In genomic region chr4:129385685-129386084, GRCm38 (mm10) we compare ENCODE assay signal across 23 mouse cellular contexts. TPM values are rescaled to one million over a fixed set of nuclear protein-coding genes. Genes with fewer than 3 reads are reported as not detected.
DNase-seq lines count a peak whose midpoint lies in the region; ATAC-seq and TF ChIP-seq lines count a peak whose summit lies in the region.
"Had no signal": no experiment of that assay in that cellular context is flagged by ENCODE, and none has a peak within 500 bp of the region (broad histone marks: within the 10 kb centered on the region; RNA-seq: fewer than 3 reads in every experiment).

No protein-coding gene starts in this region.

- 84% methylated on average over 11 of the region's 11 CpGs for WGBS in heart, embryonic 11.5 days (ENCODE audit: insufficient replicate concordance)
- WGBS in liver, embryonic 12.5 days (ENCODE audit: insufficient replicate concordance), result 78% methylated on average over 11 of the region's 11 CpGs
- 80% methylated on average over 11 of the region's 11 CpGs for WGBS in thymus, adult 2 months
- WGBS in forebrain, embryonic 12.5 days, result 92% methylated on average over 11 of the region's 11 CpGs

- no peaks in the 10 kb centered on the region for H3K27me3 ChIP-seq in heart, embryonic 11.5 days (ENCODE audit: control insufficient read depth, insufficient read depth, low read length)
- H3K27me3 ChIP-seq in E14TG2a.4 (ENCODE audit: insufficient read depth, low read length), result no peaks in the 10 kb centered on the region
- no peaks in the 10 kb centered on the region for H3K27me3 ChIP-seq in liver, embryonic 12.5 days (replicated peaks)
- H3K27me3 ChIP-seq in thymus, adult 2 months (ENCODE audit: control insufficient read depth, insufficient read depth, low read length), result no peaks in the 10 kb centered on the region
- H3K27me3 ChIP-seq in forebrain, embryonic 12.5 days, result peaks cover 3% of the 10 kb centered on the region; the same call in 1 of the 2 replicates
- H3K27me3 ChIP-seq: megakaryocyte, embryonic 14.5 days; midbrain, embryonic 15.5 days; neural tube, embryonic 15.5 days had no signal

- H3K36me3 ChIP-seq in heart, embryonic 11.5 days (ENCODE audit: control insufficient read depth, insufficient read depth, low read length), result no peaks in the 10 kb centered on the region
- no peaks in the 10 kb centered on the region for H3K36me3 ChIP-seq in E14TG2a.4 (ENCODE audit: insufficient read depth, low read length)
- no peaks in the 10 kb centered on the region for H3K36me3 ChIP-seq in liver, embryonic 12.5 days
- no peaks in the 10 kb centered on the region for H3K36me3 ChIP-seq in thymus, adult 2 months (ENCODE audit: control insufficient read depth, insufficient read depth, low read length)
- H3K36me3 ChIP-seq in forebrain, embryonic 12.5 days (replicated peaks), result no peaks in the 10 kb centered on the region
- H3K36me3 ChIP-seq: forebrain, embryonic 10.5 days; midbrain, embryonic 15.5 days; neural tube, embryonic 15.5 days had no signal

- H3K4me1 ChIP-seq in heart, embryonic 11.5 days (ENCODE audit: control insufficient read depth, insufficient read depth, low read length), result no peaks in the 10 kb centered on the region
- peaks cover 81% of the 10 kb centered on the region for H3K4me1 ChIP-seq in E14TG2a.4 (replicated peaks; ENCODE audit: low read depth, low read length)
- peaks cover 36% of the 10 kb centered on the region for H3K4me1 ChIP-seq in liver, embryonic 12.5 days
- no peaks in the 10 kb centered on the region for H3K4me1 ChIP-seq in thymus, adult 2 months (replicated peaks; ENCODE audit: control insufficient read depth, insufficient read depth, low read length)
- H3K4me1 ChIP-seq in forebrain, embryonic 12.5 days, result 0 out of 2 replicates have a peak, but pooled peaks cover 8% of the 10 kb centered on the region
- H3K4me1 ChIP-seq: midbrain, embryonic 15.5 days; neural tube, embryonic 15.5 days had no signal

- no peak overlapping the region for H3K4me2 ChIP-seq in heart, embryonic 11.5 days
- H3K4me2 ChIP-seq in liver, embryonic 12.5 days, result no peak overlapping the region
- H3K4me2 ChIP-seq in forebrain, embryonic 12.5 days, result no peak overlapping the region
- H3K4me2 ChIP-seq: midbrain, embryonic 15.5 days; neural tube, embryonic 15.5 days had no signal

- H3K4me3 ChIP-seq in heart, embryonic 11.5 days (ENCODE audit: low read depth, low read length), result no peak overlapping the region
- H3K4me3 ChIP-seq in E14TG2a.4 (replicated peaks; ENCODE audit: low read length), result 0 out of 2 replicates have a peak overlapping the region, but pooled peaks have one; percentile 4
- H3K4me3 ChIP-seq in liver, embryonic 12.5 days, result no peak overlapping the region
- no peak overlapping the region for H3K4me3 ChIP-seq in thymus, adult 2 months (ENCODE audit: control insufficient read depth, insufficient read depth, low read length)
- H3K4me3 ChIP-seq in forebrain, embryonic 12.5 days (replicated peaks), result no peak overlapping the region
- H3K4me3 ChIP-seq: forebrain, embryonic 10.5 days; layer of hippocampus, adult 2 months; megakaryocyte, embryonic 14.5 days; midbrain, embryonic 15.5 days; neural tube, embryonic 15.5 days had no signal

- no peak overlapping the region for H3K9ac ChIP-seq in heart, embryonic 11.5 days (ENCODE audit: low read depth, low read length)
- no peak overlapping the region for H3K9ac ChIP-seq in liver, embryonic 12.5 days
- no peak overlapping the region for H3K9ac ChIP-seq in forebrain, embryonic 12.5 days
- H3K9ac ChIP-seq: midbrain, embryonic 15.5 days; neural tube, embryonic 15.5 days had no signal

- TF ChIP-seq POLR2A in thymus, adult 2 months (IDR thresholded peaks at IDR 0.05; ENCODE audit: control insufficient read depth, extremely low read depth, insufficient read depth, low read length, poor library complexity), result no peak

- H3K9me3 ChIP-seq in heart, embryonic 11.5 days (replicated peaks; ENCODE audit: control insufficient read depth, low read length), result no peaks in the 10 kb centered on the region
- H3K9me3 ChIP-seq in E14TG2a.4 (ENCODE audit: low read length), result no peaks in the 10 kb centered on the region
- H3K9me3 ChIP-seq in liver, embryonic 12.5 days (replicated peaks), result no peaks in the 10 kb centered on the region
- H3K9me3 ChIP-seq in forebrain, embryonic 12.5 days, result no peaks in the 10 kb centered on the region
- H3K9me3 ChIP-seq: forebrain, embryonic 10.5 days; megakaryocyte, embryonic 14.5 days; midbrain, embryonic 15.5 days; neural tube, embryonic 15.5 days had no signal

- ATAC-seq in heart, embryonic 11.5 days (replicated peaks; ENCODE audit: insufficient number of reproducible peaks, low FRiP score, low TSS enrichment), result no peak
- ATAC-seq in liver, embryonic 12.5 days, result no peak
- ATAC-seq in megakaryocyte, adult 5-6 weeks (ENCODE audit: poor library complexity, severe bottlenecking), result 0 out of 2 replicates have a peak, but pooled peaks have one; percentile 7
- no peak for ATAC-seq in forebrain, embryonic 12.5 days (ENCODE audit: low FRiP score)
- ATAC-seq: hindbrain, embryonic 16.5 days; midbrain, embryonic 15.5 days had no signal

- H3K27ac ChIP-seq in heart, embryonic 11.5 days (ENCODE audit: low read depth, low read length), result no peak overlapping the region
- H3K27ac ChIP-seq in liver, embryonic 12.5 days, result peak overlapping the region; percentile 73
- H3K27ac ChIP-seq in thymus, adult 2 months (ENCODE audit: control insufficient read depth, insufficient read depth, low read length), result no peak overlapping the region
- no peak overlapping the region for H3K27ac ChIP-seq in forebrain, embryonic 12.5 days
- H3K27ac ChIP-seq: forebrain, embryonic 10.5 days; kidney, postnatal 0 days; layer of hippocampus, adult 2 months; midbrain, embryonic 15.5 days; neural tube, embryonic 15.5 days had no signal

- TF ChIP-seq CTCF in E14TG2a.4 (conservative IDR thresholded peaks at IDR 0.05; ENCODE audit: low read length), result no peak
- TF ChIP-seq CTCF in thymus, adult 2 months (IDR thresholded peaks at IDR 0.05; ENCODE audit: borderline replicate concordance, control insufficient read depth, extremely low read depth, insufficient read depth, low read length, poor library complexity), result no peak

- DNase-seq in heart, adult 11 months, result peak; percentile 91
- no peak for DNase-seq in thymus, adult 2 months
- DNase-seq in kidney, postnatal 10 days, result no peak
- DNase-seq: adrenal gland, postnatal 25 days; cerebellum, adult 18-20 months; cerebellum, postnatal 36 days; gastrocnemius, postnatal 10 days; layer of hippocampus, postnatal 36 days; right cerebral cortex, postnatal 14 days had no signal

RNA-seq across cellular contexts. Expression of gene Zbtb8a, which starts 7.8 kb away (rescaled TPM):
- polyA plus RNA-seq in heart, embryonic 11.5 days (2014; fragmentation: Nextera tagmentation; extraction: Ambion mirVana), result 7.7 and 7.9 TPM in 2 replicates
- 3.1 TPM in 2 replicates for polyA plus RNA-seq in liver, embryonic 12.5 days (2016; fragmentation: Nextera tagmentation; extraction: Ambion mirVana)
- total RNA-seq in megakaryocyte, adult 5-6 weeks (2015), result 3.0 and 3.3 TPM in 2 replicates
- total RNA-seq in megakaryocyte, adult 5-6 weeks (2017), result 9.3 and 9.4 TPM in 2 replicates
- 3.3 and 3.6 TPM in 2 replicates for polyA plus RNA-seq in thymus, adult 2 months (2012; rRNA removed)
- 10.6 and 10.9 TPM in 2 replicates for polyA plus RNA-seq in forebrain, embryonic 12.5 days (2016; fragmentation: Nextera tagmentation; extraction: Ambion mirVana)

RNA-seq across cellular contexts. Expression of gene Zbtb8os, which starts 50.2 kb away (rescaled TPM):
- polyA plus RNA-seq in heart, embryonic 11.5 days (2014; fragmentation: Nextera tagmentation; extraction: Ambion mirVana), result 54.4 and 56.5 TPM in 2 replicates
- 31.1 and 38.9 TPM in 2 replicates for polyA plus RNA-seq in liver, embryonic 12.5 days (2016; fragmentation: Nextera tagmentation; extraction: Ambion mirVana)
- total RNA-seq in megakaryocyte, adult 5-6 weeks (2015), result 60.9 and 69.8 TPM in 2 replicates
- 79.7 and 84.8 TPM in 2 replicates for total RNA-seq in megakaryocyte, adult 5-6 weeks (2017)
- polyA plus RNA-seq in thymus, adult 2 months (2012; rRNA removed), result 14.3 and 14.4 TPM in 2 replicates
- 35.2 and 36.2 TPM in 2 replicates for polyA plus RNA-seq in forebrain, embryonic 12.5 days (2016; fragmentation: Nextera tagmentation; extraction: Ambion mirVana)

RNA-seq across cellular contexts. Expression of gene Rbbp4, which starts 50.5 kb away (rescaled TPM):
- polyA plus RNA-seq in heart, embryonic 11.5 days (2014; fragmentation: Nextera tagmentation; extraction: Ambion mirVana), result 319 and 337 TPM in 2 replicates
- polyA plus RNA-seq in liver, embryonic 12.5 days (2016; fragmentation: Nextera tagmentation; extraction: Ambion mirVana), result 292 and 306 TPM in 2 replicates
- total RNA-seq in megakaryocyte, adult 5-6 weeks (2015), result 174 and 182 TPM in 2 replicates
- total RNA-seq in megakaryocyte, adult 5-6 weeks (2017), result 86.5 and 88.9 TPM in 2 replicates
- 55.5 and 61.0 TPM in 2 replicates for polyA plus RNA-seq in thymus, adult 2 months (2012; rRNA removed)
- polyA plus RNA-seq in forebrain, embryonic 12.5 days (2016; fragmentation: Nextera tagmentation; extraction: Ambion mirVana), result 525 and 575 TPM in 2 replicates

RNA-seq across cellular contexts. Expression of gene Zbtb8b, which starts 55.0 kb away (rescaled TPM):
- 5.5 and 5.8 TPM in 2 replicates for polyA plus RNA-seq in heart, embryonic 11.5 days (2014; fragmentation: Nextera tagmentation; extraction: Ambion mirVana)
- 1.3 and 1.5 TPM in 2 replicates for polyA plus RNA-seq in liver, embryonic 12.5 days (2016; fragmentation: Nextera tagmentation; extraction: Ambion mirVana)
- total RNA-seq in megakaryocyte, adult 5-6 weeks (2015), result not detected in 2 replicates
- not detected in 2 replicates for total RNA-seq in megakaryocyte, adult 5-6 weeks (2017)
- 0.20 and 0.36 TPM in 2 replicates for polyA plus RNA-seq in thymus, adult 2 months (2012; rRNA removed)
- 2.8 and 3.2 TPM in 2 replicates for polyA plus RNA-seq in forebrain, embryonic 12.5 days (2016; fragmentation: Nextera tagmentation; extraction: Ambion mirVana)
- total RNA-seq: gastrocnemius, postnatal 10 days; hematopoietic stem cell, adult 5-6 weeks had no signal
- polyA plus RNA-seq: spleen, adult 2 months had no signal
